Mouse (Mus musculus): Measurements from ENCODE around the gene Ar. TPM values are rescaled to one million over a fixed set of nuclear protein-coding genes. Genes with fewer than 3 reads are reported as not detected.

Ar gene
- 6.0 TPM for polyA plus RNA-seq (2014; fragmentation: Illumina TruSeq; extraction: RNeasy Lipid Tissue Mini Kit (QIAGEN cat#74804); ENCODE audit: low read depth, low replicate concordance)

GRCm38 (mm10) chrX:98148531-98149342 lies at the start of gene Ar:
Gene Ar, plus strand, starts transcription at chrX:98148769.

All from liver, adult 10 weeks (tissue).